Mouse (Mus musculus) hindlimb bud, embryonic 11.5 days (tissue): ENCODE measurements around the gene Sox1.

ENCODE experiments used
- DNase-seq: peaks from one replicate; pipeline ENCODE4 v3.0.0-alpha.2; 2012; ENCODE audit warnings: low read depth, low spot score; ENCODE audit errors: extremely low spot score

The Sox1 gene

DNA sequence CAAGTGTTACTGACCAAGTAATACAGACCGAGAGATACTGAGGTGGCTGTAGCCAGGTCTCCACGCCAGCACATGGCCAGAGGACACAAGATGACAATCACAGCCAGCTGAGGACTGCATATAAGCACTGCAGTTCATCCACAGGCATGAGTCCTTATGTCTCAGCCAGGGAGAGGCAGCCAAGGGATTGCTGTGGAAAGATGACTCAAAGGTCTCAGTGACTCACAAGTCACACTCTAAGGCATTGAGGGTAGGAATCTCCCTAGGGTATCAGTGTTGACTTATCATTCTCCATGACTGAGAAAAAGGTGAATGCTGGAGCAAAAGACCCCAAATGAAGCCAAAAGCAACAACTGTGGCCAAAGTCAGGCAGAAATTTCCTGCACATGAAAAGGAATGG is 22.0 kb downstream of the Sox1 start:
- no peak for DNase-seq

DNA sequence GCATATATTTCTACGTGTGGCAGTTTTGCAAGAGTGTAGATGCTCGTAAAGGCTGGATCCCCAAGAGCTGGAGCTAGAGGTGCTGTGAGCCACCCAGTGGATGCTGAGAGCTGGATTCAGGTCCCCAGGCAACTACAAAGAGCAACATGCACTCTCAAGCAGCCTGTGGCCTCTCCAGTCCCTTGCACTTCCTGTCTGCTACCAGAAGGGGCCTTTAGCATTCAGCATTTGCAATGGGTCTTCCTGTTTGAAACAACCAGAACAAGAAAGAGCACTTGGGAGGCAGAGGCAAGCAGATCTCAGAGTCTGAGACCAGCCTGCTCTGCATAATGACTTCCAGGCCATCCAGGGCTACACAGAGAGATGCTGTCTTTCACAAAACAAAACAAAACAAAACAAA is 25.4 kb downstream of the Sox1 start:
- no peak for DNase-seq

DNA sequence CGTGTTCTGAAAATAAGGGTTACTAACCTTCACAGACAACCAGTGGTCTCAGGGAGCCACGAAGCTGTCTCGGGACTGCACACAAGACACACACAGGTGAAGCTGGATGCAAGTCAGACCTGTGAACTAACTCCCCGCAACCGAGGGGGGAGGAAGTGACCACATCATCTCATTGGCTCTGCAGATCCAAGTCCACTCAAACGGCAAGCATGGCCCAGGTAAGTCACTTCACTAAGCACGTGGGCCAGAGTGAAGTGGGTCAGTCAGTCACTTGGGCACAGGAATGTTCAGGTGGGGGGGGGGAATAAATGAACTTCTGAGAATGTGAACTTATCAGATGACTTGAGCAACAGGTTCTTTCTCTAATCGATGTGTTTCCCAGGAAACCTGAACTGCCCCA is 30.8 kb downstream of the Sox1 start:
- DNase-seq: no peak

DNA sequence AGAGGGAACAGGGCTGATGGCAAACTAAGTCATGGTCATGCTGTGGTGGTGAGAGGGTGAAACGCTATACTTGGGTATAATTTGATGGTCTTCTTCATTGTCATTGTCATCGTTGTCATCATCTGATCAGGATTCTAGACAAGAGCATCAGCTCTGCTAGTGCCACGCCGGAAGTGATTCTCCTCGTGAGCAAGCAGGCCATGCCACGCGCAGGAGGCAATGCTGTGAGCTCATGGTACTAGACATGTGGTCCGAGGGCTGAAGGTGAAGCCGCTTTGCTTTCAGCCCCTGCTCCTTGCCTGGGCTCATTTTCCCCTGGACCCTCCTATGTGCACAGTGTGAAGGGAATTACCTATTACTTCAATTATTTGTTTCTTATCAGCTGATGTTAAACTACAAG is 32.3 kb downstream of the Sox1 start:
- no peak for DNase-seq

DNA sequence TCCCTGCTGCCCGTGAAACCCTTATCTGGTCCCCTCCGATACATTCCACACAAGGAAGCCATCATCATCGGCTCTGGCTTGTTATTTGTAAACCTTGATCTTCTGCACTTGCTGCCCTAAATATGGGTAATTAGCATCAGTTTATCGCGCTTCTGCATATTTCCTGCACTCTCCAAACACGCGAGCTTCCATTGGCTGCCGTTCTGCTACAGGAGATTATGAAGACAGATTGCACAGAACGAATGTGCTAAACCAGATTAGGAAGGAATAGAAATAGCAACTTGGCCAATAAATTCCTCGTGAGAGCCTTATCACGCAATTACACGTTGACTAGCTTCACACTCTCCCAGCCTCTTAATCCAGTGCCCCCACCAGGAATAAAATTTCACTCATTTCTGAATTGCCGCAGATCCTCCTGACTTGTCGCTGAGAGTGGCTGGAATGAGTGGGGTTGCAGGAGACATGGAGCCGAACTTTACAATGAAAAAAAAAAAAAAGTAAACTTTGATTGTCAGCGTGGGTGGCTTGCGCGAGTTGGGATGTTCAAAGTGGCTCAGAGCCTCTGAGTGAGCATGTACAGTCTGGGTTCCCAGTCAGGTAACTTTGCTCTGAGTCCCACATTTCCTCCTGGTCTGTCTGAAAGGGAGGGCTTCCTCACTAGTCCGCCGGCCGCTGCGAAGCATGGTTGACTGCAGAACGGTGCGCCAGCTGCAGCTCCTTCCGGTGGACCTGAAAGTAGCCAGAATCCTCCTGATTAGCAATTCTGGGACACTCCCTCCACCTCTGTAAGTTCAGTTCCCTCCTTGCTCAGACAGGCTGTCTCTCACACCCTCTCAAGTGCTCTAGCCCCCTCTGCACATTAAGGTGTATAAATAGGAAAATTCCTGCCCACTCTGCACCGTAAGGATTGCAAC is 33.0 kb downstream of the Sox1 start:
- no peak for DNase-seq

DNA sequence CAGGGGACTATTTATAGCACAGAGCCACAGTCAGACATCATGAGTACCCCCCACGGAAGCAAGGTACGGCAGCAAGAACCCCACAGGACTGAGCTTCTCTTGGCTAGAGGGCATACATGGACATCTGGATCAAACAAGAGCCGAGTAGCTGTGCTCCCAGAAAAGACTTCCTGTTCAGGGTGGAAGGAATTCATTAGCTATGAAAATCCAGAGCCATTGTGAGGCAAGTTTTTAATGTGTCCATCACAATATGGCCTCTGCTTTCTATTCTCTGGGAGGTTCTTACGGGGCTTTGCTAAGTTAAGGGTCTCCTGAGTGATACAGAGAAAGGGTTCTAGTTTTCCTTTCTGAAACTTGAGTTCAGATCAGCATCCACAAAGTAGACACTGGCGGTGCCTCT is 33.8 kb downstream of the Sox1 start:
- DNase-seq: no peak

DNA sequence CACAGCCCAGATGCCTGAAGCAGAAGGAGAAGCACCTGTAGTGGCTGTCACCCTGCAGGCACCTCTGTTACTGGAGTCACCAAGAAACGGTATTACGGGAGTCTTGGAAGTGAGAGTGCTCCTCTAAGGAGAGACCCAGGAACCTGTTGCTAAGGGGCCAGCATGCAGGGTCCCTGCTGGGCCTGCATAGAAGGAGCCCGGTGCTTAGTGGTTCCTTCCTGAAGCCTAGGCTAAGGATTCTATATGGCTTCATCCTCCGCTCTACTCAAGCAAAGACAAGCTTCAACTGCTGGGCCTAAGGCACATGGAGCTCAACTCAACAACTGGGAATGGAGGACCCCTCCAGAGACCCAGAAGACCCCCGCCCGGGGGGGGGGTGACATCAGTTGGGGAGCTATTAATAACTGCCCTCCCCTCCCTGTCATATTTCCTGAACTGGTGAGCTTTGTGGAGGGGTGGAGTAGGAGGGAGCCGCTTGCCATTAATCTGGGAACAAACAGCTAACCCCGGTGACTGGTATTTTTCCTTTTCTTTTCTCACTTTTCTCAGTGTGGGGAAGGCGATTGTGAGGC is 34.6 kb downstream of the Sox1 start:
- DNase-seq: no peak

DNA sequence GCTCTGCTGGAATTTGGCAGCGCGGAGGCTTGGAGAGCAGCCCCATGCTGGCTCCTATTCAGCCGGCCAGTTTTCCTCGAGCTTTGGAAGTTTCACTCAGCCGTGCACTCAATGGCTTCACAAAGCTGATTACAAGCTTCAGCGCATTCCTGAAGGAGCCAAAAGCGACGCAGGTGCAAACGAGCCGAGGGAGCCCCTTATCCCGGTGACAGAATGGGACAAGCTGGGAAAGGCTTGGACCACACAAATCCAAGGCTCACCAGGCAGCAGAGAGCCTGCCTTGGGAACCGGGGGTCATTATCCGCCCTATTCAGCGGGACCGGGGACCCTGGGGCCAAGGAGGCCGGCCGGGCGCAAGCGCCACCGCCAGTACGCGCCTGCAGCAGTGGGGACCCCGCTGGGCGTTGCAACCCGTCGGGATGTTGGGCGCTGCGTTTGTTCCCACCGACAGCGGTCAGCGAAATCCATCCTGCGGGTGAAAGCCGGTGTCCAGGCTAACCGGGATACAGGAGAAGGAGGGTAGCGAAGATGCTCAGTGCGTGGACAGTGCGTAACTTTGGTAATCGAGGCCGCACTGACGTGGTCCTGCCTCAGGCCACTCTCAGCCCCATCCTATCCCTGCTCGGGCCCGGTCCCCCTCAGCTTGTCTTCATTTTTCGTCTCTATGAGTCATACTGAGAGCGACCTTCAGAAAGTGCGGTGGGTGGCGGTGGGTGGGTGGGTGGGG is 35.2 kb downstream of the Sox1 start:
- DNase-seq: no peak

DNA sequence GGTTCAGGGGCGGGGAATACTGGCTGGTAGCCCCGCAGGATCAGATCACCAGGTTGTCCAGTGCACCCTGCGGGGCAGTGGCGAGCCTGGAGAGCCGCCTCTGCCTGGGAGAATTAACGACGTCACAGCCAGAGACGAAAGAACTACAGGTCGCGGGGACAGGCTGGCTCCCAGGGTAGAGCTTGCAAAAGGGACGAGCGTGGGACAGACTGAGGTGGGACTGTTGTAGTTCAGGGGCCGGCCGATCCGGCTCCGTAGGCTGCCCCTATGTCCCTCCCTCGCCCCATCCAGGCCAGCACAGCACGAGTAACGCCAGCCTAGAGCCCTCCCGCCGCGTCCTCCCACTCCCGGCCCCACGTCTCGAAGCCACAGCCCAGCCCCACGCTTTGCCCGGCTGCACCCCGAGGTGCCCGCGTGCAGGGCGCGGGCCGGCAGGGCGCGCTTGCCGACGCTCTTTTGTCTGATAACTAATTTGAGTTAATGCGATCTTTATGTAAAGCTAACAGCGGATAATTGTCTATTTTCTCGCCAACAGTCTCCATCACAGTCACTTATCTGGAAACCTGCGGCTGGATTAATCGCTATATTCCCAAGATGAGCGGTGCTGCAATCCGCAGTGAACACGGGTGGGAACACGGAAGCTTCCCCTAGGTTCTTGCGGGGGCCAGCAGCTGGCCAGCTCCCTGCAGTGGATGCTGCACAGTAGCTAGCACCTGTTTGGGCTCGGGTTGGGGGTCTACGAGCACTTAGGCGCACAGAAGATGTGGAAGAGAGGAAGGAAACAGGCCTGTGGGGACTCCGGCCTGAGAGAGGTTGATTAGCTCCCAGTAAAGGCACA is 36.0 kb downstream of the Sox1 start:
- no peak for DNase-seq

DNA sequence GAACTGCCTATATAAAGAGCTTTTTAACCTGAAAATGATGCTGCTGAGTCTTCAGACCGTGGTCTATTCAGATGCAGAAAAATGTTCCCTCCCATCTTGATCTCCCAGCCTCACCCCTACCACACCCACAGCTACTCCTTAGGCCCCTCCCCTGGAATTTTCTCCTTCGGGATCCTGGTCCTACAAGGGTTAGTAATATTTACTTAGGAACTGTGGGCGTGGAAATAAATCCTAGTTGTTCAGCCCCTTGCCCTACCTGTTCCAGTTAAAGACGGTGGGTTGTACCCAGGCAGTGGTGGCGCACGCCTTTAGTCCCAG is 36.6 kb downstream of the Sox1 start:
- no peak for DNase-seq

DNA sequence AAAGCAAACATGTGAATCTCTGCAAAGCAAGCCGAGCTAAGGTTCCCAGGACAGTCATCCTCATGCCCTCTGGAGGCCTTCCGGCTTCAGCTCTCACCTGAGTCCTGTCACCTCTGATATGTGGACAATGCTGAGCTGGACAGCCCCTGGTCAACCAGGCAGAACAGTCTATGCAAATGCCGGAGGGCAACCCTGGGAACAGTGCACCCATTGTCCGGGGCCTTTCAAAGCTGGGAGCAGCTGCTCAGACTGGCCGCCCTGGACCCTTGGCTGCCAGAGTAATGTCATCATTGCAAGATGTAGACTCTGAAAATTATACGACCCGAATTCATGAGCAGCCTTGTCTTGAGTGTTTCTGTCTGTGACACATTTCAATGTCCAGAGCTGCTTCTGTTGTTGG is 37.5 kb downstream of the Sox1 start:
- no peak for DNase-seq

DNA sequence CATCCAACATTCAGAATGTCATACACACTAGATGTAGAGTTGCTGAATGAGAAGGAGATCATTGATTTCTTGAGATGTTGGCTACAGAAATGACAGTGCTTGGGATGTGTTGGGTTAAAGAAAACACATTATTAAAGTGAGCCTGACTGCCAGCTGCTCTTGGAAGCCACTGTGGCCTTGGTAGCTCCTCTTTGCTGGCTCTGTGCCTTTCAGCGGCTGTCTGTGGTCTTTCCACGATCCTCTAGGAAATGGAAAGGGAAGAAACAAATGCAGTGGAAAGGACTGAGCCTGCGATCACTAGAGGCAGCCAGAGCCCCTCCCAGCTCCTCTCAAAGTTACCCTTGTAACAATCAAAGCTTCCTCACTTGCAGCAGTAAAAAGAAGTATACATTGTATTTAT is 39.7 kb downstream of the Sox1 start:
- DNase-seq: no peak

DNA sequence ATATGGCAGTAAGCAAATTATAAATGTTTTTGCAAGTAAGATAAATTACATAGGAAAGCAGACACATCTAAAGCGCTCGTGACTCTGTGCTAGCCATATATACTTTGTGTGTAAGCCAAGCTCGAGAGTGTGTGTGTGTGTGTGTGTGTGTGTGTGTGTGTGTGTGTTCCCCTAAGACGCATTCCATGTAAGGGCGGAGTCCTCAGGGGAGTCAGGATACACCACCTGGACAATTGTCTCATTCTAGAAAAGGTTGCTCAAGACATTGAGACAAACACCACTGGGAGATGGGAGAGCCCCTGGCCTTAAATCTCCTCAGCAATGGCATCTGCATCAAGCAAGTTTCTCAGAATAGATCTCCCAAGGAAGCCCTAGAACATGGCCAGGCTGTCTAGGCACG is 42.9 kb downstream of the Sox1 start:
- DNase-seq: no peak

DNA sequence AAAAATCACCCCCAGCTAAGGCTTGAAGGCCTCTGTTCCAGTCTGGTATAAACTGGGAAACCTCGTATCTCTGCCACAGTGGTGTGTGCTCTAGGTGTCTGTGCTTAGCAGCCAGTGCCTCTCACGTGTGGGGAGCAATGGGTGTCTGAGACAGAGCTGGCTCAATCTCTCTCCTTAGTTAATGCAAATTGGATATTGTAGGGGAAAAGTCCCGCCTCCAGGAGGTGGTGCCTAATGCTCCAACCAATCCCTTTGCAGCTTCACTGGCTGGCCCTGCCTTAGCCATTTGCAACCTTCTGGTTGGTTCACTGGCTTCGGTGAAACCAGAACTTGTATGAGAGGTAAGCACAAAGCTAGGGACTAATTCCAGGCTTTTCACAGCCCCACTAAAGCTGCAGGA is 43.9 kb downstream of the Sox1 start:
- DNase-seq: no peak

DNA sequence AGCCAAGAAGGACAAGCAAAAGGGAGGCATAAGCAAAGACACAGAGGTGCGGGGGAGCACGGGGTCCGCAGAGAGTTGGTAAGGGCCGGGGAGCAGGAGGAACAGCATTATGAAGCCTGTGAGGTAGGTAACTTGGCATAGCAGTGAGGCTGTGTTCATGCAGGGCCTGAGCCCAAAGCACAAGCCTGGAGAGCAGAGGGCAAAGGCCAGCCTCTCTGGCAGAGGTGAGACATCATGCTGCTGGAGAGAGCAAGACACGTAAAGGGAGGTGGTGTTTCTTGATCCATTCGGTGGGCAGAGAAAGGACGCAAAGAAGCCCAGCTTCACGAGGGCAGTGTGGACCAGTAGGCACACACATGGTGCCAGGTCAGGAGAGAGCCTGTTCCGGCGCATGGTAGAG is 44.8 kb downstream of the Sox1 start:
- DNase-seq: no peak

DNA sequence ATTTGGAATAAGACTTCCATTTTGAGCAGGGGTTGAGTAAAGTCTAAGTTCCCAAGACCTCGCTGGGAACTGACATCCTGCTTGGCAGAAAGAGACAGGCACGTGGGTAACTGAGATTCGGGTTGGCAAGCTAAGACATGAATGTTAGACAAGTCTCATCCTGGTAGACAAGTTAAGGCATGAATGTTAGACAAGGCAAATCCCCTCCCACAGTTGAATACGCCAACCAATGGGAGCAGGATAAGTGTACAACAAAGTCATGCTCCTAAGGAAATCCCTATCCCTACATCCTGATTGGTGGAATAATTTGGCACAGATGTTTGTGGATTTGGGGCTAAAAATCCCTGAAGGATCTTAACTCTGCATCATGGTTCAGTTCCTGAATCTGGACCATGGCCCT is 45.9 kb downstream of the Sox1 start:
- DNase-seq: no peak

DNA sequence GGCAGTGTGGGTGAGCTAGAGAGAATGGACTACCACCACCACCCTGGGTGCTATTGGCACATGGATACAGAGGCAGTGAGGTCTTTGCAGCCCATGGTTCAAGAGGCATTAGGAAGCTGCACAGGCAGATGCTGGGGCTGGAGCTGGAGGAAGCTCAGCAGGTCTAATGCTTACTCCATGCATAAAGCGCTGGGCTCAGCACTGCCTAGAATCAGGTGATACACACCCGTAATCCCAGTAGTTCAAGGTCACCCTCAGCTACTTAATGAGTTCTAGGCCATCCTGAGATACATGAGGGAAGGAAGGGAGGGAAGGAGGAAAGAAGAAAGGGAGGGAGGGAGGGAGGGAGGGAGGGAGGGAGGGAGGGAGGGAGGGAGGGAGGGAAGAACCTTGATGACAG is 50.2 kb downstream of the Sox1 start:
- DNase-seq: no peak

DNA sequence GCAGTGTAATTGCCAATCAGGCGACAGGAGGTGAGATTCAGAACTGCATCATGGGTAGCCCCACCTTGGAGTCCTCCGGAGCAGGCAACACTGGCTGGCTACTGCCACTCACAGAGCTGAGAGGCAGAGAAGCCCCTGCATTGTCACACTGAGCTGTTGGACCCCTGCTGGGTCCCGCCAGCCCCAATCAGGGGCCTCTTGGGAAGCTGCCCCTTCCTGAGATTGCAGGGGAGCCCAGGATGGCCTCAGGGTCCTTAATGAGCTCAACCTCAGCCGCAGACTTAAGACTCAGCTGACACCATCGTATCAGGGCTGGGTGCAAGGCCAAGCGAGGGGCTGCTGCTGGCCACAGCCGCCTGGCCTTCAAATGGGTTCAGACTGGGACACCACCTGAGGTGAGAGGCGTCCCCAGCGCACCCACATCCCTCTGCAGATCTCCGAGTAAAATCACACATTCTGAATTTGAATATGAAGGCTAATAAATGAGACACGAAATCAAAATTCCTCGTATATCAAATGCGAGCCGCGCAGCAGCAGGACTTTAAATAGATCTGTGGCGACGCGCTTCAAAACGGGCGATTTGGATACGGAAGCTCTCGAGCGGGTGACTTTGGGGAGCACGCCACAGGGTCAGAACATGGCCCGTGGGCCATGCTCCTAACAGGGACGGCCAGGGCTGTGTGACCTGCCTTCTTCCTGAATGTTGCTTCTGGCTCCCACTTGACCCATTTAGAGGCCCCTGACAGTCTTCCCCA is 51.0 kb downstream of the Sox1 start:
- DNase-seq: no peak
